Mouse (Mus musculus) urinary bladder, postnatal 25 days (tissue): Measurements from ENCODE around the gene Ndufs4.

Experiments used
- DNase-seq: peaks from one replicate; pipeline ENCODE4 v3.0.0; 2022; ENCODE audit warnings: low spot score

Ndufs4 gene

DNA sequence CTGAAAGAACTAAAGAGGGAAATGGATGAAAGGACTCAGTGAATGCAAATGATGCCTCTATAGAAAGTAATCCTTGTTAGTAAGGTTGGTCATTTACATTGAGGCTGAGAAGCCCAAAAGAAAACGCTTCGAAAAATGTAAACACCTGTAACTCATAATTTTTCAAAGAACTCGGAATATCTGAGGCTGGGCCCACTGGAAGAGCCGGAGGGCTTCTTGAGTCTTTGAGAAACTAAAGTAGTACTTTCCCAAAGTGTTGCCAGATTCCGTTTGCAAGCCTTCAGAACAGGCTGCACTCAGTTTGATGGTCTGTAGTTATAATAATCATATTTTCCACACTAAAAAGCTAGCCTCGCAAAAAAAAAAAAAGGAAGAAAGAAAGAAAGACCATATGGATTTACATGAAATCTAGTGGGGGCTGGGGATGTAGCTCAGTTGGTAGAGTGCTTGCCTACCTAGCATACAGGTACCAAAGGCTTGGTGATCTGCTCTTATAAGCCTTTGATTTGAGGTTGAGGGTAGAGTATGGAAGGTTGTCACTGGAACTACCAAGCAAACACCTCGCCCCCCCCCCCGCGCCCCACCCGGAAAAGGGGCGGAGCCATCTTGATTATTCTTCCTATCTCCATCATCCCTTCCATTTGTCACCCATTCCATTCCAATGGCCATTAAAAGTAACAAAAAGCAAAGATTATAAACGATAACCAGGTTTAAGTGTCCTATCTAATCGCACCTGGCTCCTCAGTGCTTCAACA, at the start of gene Ndufs4:
Gene Ndufs4 (minus strand): TSS at position 48 of the 755 bp plus-strand sequence.
- DNase-seq, result no peak

DNA sequence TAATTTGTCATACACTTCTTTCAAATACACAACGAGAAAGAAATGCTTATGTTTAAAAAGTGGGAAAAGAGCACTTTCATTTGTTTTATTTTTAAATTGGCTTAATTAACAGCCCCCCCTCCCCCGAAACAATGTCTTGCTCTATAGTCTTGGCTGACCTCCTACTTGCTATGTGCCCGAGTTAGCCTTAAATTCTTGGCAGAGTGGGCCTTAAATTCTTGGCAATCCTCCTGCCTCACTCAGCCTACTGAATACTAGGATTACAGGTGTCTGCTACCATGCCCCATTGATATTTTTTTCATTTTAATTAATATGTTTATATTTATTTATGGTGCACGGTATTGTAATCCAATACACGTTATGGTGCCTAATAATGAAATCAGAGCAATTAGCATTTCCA, 44.4 kb upstream of the Ndufs4 start:
- DNase-seq, result no peak

DNA sequence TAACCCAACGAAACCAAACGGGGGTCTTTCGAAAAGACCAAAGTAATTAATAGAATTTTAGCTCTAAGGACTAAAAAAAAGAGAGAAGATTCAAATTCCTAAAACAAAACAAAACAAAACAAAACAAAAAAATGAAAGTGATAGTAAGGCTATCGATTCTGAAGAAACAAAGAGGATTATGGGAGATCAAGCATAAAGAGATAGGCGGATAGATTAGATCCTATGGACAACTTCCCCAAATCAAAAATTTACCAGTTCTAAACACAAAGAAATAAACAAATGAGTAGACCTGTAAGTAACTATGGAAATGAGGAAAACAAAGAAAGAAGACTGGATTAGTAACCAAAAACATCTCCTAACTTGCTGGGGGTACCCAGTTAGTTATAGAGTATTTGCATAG, 37.2 kb upstream of the Ndufs4 start:
- no peak for DNase-seq

DNA sequence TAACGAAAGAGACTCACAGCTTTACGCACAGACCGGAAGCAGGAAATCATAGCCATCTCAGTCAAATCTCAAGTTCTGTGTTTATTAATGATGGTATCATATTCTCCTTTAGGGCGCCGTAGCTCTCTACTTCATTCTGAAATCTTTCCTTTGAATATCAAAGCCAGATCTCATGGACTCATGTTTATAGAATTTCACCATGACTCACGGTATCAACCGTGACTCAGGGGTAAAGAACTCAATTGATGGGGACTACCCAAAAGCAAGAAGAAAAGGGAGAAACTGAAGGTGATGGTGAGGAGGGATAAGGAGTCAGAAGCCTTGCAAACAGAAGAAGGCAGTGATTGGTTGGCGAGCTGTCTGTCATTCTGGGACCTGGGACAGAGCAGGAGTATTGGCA, 32.2 kb upstream of the Ndufs4 start:
- DNase-seq, result peak; percentile 5

DNA sequence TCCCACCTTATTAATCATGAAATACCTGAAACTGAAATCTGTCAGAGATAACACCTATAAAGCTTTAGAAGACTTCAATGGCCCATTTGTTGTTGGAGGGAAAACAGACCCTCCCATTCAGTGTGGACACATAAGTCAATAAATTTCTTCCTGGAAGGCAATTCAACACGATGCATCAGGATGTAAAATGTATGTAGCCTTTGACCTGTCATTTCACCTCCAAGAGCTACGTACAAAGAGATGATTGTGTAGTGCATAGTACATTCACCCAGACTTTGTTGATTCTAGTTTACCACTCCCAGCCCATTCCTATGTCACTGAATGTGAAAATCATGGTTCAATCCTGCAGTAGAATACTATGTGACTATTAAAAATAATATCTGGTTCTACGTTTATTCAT, 31.3 kb upstream of the Ndufs4 start:
- DNase-seq, result no peak

DNA sequence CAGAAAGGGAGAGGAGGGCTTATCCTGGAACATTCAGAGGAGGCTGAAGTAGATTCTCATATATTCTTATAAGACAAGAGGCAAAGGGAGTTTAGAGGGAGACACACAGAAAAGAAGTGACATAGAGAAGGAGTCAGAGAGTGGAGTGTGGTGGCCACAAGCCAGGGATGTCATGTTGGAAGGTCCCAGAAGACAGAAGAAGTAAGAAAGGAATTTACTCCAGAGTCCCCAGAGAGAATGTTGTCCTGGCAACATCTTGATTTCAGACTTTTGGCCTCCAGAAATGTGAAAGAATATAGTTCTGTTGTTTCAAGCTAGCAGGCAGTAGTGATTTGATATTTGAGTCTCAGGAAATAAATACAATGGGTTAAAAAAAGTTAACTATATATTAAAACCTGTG, 24.3 kb upstream of the Ndufs4 start:
- no peak for DNase-seq

DNA sequence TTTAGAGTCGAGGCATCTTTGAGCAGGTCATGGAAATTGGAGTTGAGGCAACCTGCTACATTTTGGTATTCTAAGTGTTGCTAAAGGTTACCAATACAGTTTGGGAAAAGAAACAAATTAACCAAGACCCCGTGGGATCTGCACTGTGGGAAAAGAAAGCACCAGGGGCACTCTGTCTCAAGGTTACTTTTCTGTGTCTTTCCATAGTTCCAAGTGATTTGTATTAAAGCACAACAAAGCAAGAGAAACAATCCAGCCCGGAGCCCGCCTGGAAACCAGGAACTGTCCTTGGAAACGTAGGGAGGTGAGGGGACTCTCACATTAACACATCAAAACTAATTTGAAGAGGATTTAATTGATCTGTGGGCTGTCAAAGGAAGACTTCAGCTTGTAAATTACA, 18.8 kb upstream of the Ndufs4 start:
- DNase-seq, result no peak

DNA sequence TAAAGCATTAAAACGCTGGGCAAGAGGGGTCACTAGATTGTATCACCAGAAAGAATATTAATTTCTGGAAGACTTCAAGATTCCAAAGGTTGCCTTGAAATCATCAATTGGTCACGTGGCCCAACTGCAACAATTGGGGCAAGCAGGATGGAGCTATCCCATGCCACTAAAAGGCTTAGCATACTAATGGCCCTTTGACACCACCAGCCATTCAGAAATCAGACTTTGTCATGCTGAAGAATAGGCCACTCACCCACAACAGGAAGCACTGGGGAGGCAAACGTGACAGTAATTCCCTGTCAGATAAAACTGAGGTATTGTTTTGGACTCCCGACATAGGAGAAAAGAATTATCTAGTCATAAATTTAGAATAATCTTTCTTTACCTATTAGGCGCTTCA, 18.4 kb upstream of the Ndufs4 start:
- no peak for DNase-seq

DNA sequence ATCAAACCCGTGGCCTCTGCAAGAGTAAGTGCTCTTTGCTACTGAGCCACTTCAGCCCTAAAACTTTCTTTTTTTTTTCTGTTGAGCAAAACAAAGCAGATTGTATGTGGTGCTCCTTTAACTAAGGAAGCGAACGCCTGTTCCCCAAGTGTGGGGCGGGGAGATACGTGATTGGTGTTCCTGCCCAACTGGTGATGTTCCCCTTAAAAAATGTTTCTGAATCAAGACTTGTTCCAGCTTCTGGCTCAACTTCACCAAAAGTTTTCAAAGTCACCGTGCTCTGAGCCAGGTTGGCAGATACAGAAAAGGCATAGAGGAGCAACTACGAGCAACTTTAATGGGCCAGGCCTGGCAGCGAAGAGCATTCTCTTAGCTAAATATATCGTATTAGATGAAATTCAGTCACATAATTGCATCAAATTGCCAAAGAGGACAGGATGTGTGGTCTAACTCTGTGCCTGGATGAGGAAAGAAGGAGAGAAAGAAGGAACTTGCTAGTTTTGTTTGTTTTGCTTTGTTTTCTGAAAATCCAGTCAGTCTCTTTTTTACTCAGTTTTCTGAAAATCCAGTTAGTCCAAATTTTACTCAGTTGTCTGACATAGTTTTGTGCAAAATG, 17.1 kb upstream of the Ndufs4 start:
- no peak for DNase-seq

DNA sequence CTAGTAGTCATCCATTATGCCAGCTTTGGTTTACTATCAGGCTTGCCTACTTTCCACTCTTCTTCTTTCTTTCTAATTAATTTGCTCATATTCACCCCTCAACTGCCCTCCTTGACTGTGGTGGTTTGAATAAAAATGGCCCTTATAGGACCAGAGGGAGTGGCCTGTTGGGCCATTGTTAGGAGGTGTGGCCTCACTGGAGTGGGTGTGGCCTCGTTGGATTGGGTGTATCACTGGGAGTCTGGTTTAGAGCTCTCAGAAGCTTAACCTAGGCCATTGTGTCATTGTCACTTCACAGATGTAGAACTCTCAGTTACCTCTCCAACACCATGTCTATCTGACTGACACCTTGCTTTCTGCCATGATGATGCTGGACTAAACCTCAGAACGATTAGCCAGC, 10.8 kb upstream of the Ndufs4 start:
- no peak for DNase-seq

DNA sequence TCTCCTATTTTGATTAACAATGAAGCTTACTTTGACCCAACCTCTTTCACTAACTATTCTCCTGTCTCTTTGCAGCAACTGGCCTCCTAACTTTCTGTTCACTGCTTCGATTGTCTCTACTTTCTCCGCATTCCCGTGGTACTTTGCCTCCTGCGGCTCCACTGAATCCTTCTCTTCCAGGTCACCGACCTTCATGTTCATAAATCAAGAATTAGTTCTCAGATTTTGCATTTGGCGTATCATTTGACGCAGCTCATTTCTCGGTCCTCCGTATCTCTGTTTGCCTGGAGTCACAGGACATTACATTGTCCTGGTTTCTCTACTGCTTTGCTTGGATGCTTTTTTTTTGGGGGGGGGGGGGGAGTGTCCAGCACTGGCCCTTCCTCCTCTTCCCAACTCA, 9.2 kb upstream of the Ndufs4 start:
- DNase-seq, result no peak

DNA sequence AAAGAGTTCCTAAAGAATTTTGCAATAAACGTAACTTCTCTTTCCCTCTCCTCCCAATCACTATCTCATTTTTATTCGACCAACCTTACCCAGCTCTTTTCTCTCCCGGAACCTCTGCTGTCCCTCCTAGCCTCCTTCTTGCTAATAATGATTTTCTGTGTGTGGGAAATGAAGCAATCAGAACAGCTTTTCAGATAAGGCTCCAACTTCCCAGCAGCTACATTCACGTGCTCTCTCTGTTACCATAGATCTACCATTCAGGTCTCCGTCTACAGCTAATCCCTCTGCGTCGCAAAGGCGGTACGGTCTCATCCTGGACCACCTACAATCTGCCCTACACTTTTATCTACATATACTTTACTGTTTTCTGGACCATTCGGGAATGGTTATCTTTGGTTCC, 8.8 kb upstream of the Ndufs4 start:
- DNase-seq, result no peak

DNA sequence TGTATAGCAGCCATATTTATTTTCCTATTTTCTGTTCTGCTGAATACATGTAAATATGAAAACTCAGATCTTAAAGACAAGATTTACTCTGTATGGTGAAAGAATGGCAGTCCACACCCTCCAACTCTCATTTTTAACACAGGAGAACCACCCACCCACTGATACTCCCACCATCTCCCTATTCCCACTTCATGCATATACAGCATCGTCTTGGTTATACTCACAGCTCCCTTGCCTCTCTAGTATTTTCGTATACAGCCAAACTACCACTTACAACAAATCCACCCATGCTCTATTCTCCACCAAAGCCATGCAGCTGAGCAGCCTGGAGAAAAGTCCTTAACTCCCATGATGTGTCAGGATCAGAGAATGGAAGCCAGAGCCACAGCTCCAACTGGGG, 6.7 kb upstream of the Ndufs4 start:
- DNase-seq, result no peak

DNA sequence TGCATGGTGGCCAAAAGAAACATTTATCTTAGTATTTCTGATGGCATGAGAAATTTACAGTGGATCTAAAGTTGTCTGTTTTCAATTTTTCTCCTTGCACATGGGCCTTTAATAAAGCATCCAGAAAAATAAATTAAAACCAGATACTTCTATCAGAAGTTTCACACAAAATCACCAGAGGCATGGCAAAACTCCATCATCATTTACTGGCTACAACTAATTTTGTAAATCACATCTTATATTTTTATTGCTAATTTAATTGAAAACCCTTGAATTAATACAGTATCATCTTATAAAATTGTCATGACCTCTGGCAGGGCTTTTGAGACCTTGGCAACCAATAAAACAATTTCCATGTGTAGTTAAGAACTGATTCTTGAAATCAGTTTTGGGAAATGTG, 4.4 kb upstream of the Ndufs4 start:
- no peak for DNase-seq

DNA sequence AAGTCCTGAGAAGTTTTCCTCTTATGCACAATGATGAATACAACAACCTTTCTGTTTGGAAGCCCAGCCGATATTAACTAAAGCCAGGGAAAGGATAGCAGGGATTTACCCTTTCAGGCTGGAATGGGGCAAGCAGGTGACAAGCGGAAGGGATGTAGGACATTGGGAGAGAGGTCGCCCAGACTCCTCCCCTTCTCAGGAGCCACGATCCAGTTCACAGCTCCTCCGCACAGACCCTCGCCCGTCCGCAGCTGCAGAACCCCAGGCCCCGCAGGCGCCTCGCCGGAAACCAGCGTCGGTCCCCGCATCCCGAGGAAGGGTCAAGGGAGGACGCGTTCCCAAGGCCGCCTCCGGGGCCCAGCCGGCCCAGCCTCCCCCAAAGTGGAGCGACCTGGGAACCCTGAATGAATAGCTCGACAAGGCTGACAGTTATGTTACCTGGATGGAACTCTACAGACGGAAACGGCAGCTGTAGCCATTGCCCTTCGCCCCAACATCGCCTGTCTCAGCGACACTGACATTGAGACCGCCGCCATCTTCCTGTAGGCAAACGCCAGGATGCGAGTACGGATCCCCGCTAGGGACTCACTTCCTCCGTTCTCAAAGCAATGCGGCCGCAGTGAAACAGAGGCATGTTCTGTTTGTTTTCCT, 412 bp downstream of the Ndufs4 start:
- DNase-seq, result peak; percentile 96

DNA sequence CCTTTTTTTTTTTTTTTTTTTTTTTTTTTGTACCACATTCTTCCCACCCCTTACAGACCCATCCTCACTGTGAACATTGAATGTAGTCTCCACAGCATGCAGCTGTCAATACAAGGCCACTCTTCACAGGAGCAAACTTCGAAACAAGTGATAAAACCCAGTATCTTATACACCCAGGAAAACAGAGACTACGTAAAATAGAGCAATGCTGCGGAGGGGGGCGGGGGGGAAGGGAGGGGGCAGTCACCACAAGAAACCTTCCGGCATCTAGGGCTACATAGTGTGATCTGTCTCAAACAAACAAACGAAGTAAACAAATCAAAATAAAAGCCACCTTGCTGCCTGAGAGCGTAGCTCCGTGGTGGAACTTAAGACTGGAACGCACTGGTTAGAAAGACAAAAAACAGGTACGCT, 977 bp downstream of the Ndufs4 start:
- no peak for DNase-seq

DNA sequence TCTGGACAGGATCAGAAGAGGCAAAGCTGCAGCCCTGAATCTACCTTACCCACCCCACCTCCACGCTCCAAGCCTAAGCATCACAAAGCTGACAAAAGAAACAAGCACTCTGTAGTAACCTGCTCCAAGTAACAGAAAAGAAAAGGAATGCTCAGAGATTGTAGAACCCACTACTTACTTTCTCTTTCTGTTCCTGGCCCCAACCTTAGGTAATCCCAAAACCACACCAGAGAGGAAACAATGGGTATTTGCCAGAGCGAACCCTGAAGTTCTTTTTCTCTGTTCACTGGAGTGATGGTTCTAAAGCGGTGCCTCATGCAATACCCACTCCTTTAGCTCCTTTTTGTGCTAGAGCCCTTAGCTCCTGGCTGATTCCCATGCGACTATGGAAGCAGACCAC, 11.5 kb downstream of the Ndufs4 start:
- no peak for DNase-seq

DNA sequence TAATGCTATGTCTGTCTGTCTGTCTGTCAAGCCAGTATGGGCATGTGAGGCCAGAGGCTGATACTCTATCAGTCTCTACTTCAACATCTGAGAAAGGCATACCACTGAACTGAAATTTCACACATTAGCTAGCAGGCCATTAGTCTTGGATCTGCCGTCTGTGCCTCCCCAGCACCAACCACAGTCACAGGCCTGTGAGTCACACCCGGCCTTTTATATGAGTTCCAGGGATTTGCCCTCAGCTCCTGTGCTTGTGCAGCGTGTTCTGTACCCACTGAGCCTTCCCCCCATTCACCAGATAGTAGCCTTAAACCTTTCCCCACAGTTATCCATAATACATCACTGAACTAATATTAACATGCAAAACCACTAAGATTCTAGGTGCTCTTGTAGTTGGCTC, 26.0 kb downstream of the Ndufs4 start:
- no peak for DNase-seq

DNA sequence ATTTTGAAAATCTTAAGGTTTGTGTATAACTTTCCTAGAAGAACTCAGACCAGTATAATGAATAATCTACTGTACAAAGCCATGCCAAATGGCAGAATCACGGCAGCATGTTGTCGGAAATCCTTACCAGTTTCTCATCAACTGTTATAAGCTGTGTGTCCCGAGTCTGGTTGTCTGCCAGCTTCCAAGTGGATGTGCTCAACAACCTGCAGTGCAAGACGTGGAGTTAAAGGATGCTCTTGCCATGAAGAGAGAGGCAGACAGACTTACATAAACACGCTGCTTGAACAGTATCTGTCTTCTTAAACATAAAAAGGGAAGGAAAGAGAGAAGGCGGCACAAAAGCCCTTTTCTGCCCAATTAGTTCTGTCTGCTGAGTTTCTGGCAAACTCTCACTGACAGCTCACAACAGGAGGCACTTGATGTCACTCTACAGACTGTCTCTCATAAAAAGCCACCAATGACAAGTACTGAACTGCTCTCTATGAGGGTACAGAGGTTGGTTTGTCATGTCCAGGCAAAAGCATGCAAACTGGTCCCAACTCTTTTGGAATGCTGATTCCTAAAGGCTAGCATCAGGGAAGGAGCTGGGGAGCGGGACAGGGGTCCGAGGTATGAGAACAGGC, 36.6 kb downstream of the Ndufs4 start:
- no peak for DNase-seq

DNA sequence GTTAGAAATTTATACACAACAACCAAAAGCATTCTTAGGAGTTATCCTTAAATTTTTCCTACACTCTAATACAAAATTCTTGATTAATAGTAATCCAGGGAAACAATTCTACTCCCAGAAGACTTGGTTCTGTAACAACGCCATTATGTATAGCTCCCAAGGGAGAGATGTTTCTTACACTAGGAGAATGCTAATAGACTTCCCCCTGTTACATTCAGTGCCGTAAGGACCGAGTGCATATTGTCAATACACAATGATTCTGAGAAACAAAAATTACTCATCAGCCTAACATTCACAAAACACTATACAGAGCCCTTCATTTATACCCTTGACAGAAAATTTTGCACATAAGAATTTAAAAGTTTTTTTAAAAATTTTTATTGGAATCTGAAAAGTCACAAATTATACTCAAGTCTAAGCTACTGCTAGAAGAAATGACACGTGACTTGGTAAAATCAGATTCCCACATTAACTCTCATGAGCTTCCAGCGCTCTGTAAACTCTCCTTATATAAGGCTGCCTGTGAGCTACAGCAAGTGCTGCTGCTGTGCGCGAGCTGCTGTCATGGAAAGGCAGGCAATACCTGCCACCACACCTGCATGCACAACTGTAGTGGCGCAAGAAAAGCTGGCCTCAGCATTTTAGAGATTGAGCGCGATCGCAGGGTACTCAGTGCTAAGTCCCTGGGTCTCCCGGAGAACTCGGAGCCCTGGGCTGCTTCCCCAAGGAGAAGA, 42.9 kb downstream of the Ndufs4 start:
- DNase-seq, result no peak

DNA sequence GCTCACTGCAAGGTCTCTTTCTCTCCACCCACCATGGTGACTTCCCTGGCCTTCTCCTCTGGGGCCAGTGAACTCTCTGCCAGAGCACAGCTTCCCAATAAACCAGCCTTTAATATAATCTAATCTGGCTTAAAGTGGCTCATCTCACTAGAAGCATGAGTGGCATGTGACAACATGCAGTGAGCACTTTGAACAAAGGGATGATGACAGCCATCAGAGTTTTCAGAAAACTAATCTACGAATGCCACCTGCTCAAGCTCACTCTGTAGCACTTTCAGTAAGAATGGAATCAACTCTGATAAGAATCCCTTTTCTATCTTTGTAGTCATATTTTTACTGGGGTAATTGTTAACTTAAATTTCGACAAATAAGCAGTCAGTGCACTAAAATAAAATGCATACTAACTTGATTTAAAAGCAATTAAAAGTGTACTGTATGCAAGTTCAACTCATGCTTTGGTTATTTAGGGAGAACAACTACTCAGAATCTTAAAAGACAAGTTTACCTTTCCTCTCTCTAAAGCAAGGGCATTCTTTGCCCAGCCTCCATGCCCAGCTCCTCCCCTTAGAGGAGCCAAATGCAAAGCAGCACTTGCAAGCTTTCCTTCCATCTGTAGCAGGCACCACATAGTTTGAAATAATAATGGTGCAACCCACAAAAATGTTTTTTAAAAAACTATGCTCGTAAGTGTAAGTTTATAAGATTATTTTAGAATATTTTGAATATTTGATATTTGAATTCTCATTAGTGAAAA, 43.7 kb downstream of the Ndufs4 start:
- DNase-seq, result no peak

DNA sequence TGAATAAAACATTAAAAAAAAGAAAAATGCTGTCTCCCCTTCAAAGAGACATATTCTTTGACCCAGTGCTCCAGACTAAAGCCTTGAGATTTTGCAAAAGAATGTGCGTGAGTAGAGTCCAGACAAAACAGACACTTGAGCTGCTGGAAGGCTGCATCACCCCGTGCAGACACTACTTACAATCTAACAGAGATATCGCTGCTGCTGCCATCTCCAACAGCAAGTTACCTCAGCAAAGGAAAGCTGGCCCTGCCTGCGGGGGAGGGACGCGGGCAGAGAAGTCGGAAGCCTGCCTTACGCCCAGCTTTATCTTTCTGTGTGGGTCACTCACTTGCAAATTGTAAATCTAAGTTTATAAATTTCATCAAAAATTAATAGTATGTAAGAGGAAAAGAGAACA, 45.1 kb downstream of the Ndufs4 start:
- DNase-seq, result no peak
